Mouse (Mus musculus): ENCODE data around the gene Fbxl18. TPM values are rescaled to one million over a fixed set of nuclear protein-coding genes. Genes with fewer than 3 reads are reported as not detected.

Gene Fbxl18
- total and polyA plus RNA-seq, 3 experiments, result 4.0 to 7.6 (median 4.5) TPM

DNA sequence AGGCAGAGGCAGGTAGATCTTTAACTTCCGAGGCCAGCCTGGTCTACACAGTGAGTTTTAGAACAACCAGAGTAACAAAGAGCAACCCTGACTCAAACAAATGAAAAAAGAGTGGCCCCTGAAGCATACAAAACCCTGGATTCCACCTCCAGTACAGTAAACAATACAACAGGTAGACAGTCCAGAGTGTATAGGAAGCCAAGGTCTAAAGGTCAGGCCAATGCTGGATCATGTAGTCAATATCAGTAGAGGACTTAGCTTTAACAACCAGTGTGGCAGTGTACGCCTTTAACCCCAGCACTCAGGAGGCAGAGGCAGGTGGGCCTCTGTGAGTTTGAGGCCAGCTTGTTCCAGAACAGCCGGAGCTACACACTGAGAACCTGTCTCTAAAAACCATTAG, 17.1 kb upstream of the Fbxl18 start:
- Histone ChIP-seq H3K36me3 (ENCODE audit: control insufficient read depth, insufficient read depth, low read length) (no peaks in the 10 kb centered on the region), H3K27me3 (ENCODE audit: control insufficient read depth, insufficient read depth, low read length) (no peaks in the 10 kb centered on the region), H3K4me3 (no peak overlapping the region), H3K79me2 (replicated peaks; ENCODE audit: control insufficient read depth, insufficient read depth, low read length) (no peaks in the 10 kb centered on the region), H3K4me1 (ENCODE audit: control insufficient read depth, insufficient read depth, low read length) (peaks cover 16% of the 10 kb centered on the region), H3K9ac (ENCODE audit: low read depth, low read length) (no peak overlapping the region), H3K27ac (no peak overlapping the region)
- DNase-seq, result no peak
- 99% methylated on average over 3 of the region's 3 CpGs for WGBS
- TF ChIP-seq EP300 (IDR thresholded peaks at IDR 0.05; ENCODE audit: insufficient read depth, low read depth, low read length) (no peak), POLR2A (IDR thresholded peaks at IDR 0.05; ENCODE audit: insufficient read depth, low read depth, low read length) (no peak), CTCF (IDR thresholded peaks at IDR 0.05) (no peak)
- intact Hi-C loops (cut with DNase I), result no loop called here

DNA sequence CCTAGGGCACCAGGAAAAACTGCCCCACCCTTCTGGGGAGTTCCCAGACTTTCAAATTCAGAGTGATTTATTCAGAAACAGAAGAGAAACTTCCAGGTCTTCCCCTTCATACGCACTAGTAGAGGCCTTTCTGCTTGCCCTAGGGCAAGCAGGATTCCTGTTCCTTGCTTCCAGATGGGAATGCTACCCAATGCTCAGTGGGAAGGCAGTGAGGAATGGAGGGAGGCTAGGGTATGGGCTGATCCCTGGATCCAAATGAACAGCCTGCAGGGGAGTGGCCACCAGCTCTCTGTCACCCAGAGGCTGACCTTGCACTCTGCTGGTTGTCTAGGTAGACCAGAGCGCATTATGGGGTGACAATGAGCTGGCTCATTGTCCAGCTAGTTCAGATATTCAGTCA, 16.4 kb upstream of the Fbxl18 start:
- no peaks in the 10 kb centered on the region for H3K36me3 ChIP-seq (ENCODE audit: control insufficient read depth, insufficient read depth, low read length)
- no peak for TF ChIP-seq EP300 (IDR thresholded peaks at IDR 0.05; ENCODE audit: insufficient read depth, low read depth, low read length)
- TF ChIP-seq POLR2A (IDR thresholded peaks at IDR 0.05; ENCODE audit: insufficient read depth, low read depth, low read length), result no peak
- TF ChIP-seq CTCF (IDR thresholded peaks at IDR 0.05), result no peak
- no peaks in the 10 kb centered on the region for H3K79me2 ChIP-seq (replicated peaks; ENCODE audit: control insufficient read depth, insufficient read depth, low read length)
- intact Hi-C loops (cut with DNase I), result no loop called here
- no peak overlapping the region for H3K4me3 ChIP-seq
- H3K27me3 ChIP-seq (ENCODE audit: control insufficient read depth, insufficient read depth, low read length), result no peaks in the 10 kb centered on the region
- H3K9ac ChIP-seq (ENCODE audit: low read depth, low read length), result no peak overlapping the region
- peak overlapping the region; percentile 20 for H3K27ac ChIP-seq
- WGBS, result 73% methylated on average over 2 of the region's 2 CpGs
- H3K4me1 ChIP-seq (ENCODE audit: control insufficient read depth, insufficient read depth, low read length), result peaks cover 16% of the 10 kb centered on the region
- no peak for DNase-seq

DNA sequence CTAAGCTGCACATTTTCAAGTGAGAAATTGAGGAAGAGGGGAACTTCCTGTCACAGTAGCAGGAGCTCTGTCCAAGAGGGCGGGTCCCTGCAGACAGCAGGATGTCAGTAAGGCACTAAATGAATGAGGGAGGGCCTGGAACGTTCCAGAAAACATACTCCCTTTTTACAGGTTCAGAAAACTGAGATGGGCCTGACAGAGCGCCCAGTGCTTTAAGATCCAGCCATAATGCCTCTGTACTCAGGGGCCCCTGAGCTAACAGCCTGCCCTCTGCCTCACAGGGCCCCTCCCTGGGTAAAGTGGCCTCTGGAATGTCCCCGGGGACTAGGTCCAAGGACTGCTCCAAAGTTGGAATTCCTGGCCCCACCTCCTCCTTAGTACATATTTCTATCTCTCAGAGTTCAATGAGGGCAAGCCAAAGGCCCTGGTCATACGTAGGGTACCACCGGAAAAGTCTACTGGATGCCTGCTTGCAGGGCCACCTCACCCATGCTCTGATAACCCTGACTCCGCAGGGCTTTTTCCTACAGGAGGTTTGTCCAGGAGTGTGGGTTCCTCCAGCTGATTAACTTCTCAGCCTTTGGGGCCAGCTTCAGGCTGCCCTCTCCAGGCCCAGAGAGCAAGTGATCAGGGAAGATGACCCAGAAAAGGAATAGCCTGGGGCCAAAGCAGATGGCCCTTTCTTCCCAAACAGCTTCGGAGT, 14.5 kb upstream of the Fbxl18 start:
- Histone ChIP-seq H3K4me3 (no peak overlapping the region), H3K9ac (ENCODE audit: low read depth, low read length) (peak overlapping the region; percentile 42; the same call in 1 of the 2 replicates), H3K27me3 (ENCODE audit: control insufficient read depth, insufficient read depth, low read length) (no peaks in the 10 kb centered on the region), H3K36me3 (ENCODE audit: control insufficient read depth, insufficient read depth, low read length) (peaks cover 3% of the 10 kb centered on the region), H3K27ac (peak overlapping the region; percentile 100), H3K4me1 (ENCODE audit: control insufficient read depth, insufficient read depth, low read length) (peaks cover 16% of the 10 kb centered on the region), H3K79me2 (replicated peaks; ENCODE audit: control insufficient read depth, insufficient read depth, low read length) (peaks cover 2% of the 10 kb centered on the region; the same call in 1 of the 2 replicates)
- DNase-seq, result peak; percentile 74 to 83
- intact Hi-C loops (cut with DNase I), result loop anchor here (1.0 kb wide), 1 partner anchor 11 kb away; no protein-coding TSS in a partner anchor
- TF ChIP-seq POLR2A (IDR thresholded peaks at IDR 0.05; ENCODE audit: insufficient read depth, low read depth, low read length), result no peak; the same call in 1 of the 2 replicates
- 0 out of 2 replicates have a peak, but pooled peaks have one; percentile 19 for TF ChIP-seq EP300 (IDR thresholded peaks at IDR 0.05; ENCODE audit: insufficient read depth, low read depth, low read length)
- TF ChIP-seq CTCF (IDR thresholded peaks at IDR 0.05), result peak; percentile 34
- 7% methylated on average over 8 of the region's 8 CpGs for WGBS

DNA sequence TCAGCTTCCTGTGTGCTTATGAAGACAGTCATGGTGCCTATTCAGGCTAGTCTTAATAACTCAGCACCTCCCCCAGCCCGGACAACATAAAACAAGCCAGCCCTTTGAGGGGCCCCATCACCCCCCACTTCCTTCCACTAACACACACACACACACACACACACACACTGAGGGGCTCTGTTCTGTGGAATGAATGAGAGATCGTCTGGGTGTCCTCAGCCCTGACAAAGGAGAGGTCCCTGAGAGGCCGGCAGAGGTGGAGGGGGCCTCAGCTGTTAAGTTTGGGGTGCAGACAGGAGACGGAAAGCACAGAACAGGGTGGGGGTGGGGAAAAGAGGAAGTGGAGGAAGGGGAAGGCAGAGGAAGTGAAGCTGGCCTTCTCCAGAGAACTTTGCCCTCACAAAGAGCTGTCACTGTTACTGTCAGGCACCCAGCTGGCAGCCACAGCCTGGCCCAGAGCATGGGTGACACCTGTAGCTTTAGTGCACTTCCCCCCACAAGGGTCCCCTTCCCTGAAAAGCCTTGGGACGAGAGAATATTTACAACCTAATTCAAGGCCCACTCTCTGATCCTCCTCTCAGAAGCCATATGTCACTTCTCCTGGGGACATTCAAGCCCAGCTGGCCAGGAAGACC, 13.8 kb upstream of the Fbxl18 start:
- Histone ChIP-seq H3K9ac (ENCODE audit: low read depth, low read length) (peak overlapping the region; percentile 42; the same call in 1 of the 2 replicates), H3K4me1 (ENCODE audit: control insufficient read depth, insufficient read depth, low read length) (peaks cover 18% of the 10 kb centered on the region), H3K36me3 (ENCODE audit: control insufficient read depth, insufficient read depth, low read length) (peaks cover 7% of the 10 kb centered on the region), H3K27me3 (ENCODE audit: control insufficient read depth, insufficient read depth, low read length) (no peaks in the 10 kb centered on the region), H3K79me2 (replicated peaks; ENCODE audit: control insufficient read depth, insufficient read depth, low read length) (peaks cover 2% of the 10 kb centered on the region; the same call in 1 of the 2 replicates), H3K4me3 (no peak overlapping the region), H3K27ac (peak overlapping the region; percentile 100)
- intact Hi-C loops (cut with DNase I), result no loop called here
- WGBS, result 11% methylated on average over 5 of the region's 5 CpGs
- peak; percentile 57 to 73 for DNase-seq
- TF ChIP-seq CTCF (IDR thresholded peaks at IDR 0.05) (no peak), EP300 (IDR thresholded peaks at IDR 0.05; ENCODE audit: insufficient read depth, low read depth, low read length) (0 out of 2 replicates have a peak, but pooled peaks have one; percentile 31), POLR2A (IDR thresholded peaks at IDR 0.05; ENCODE audit: insufficient read depth, low read depth, low read length) (no peak)

DNA sequence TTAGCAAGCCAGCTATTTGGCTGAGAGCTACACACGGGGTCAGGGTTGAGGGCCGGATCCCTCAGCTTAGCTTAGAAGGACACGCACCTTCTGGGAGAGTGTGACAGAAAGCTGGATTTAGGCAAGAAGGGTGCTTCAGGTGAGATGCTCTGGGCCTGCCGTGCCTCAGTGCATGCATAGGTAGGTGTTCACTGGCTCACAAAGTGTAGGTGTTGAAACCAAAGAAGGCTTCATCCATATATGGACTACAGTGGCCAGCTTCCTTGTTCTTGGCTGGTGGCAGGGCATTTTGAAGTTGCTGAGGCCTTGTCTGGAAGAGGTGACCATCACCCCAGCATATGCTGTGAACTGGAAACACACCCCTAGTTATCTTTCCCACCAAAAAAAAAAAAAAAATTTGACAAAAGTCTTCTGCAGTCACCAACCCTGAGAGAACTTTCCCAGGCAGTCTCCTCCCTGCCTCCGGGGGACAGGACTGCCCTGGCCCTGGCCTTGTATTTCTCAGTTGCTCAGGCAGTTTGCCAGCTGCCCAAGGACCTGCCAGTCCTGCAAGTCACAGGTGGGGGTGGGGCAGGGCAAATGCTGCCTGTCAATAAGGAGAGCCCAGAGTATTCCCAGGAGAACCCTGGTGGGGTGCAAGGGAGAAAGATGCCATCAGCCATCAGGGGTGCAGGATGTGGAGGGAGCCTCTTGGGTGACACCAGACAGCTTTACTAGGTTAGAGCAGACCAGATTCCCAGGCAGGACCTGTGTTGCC, 12.8 kb upstream of the Fbxl18 start:
- Histone ChIP-seq H3K4me1 (ENCODE audit: control insufficient read depth, insufficient read depth, low read length) (peaks cover 22% of the 10 kb centered on the region), H3K4me3 (peak overlapping the region; percentile 93), H3K27ac (peak overlapping the region; percentile 100), H3K27me3 (ENCODE audit: control insufficient read depth, insufficient read depth, low read length) (no peaks in the 10 kb centered on the region), H3K79me2 (replicated peaks; ENCODE audit: control insufficient read depth, insufficient read depth, low read length) (peaks cover 2% of the 10 kb centered on the region; the same call in 1 of the 2 replicates), H3K36me3 (ENCODE audit: control insufficient read depth, insufficient read depth, low read length) (peaks cover 7% of the 10 kb centered on the region), H3K9ac (ENCODE audit: low read depth, low read length) (peak overlapping the region; percentile 79)
- DNase-seq, result peak; percentile 76 to 82
- intact Hi-C loops (cut with DNase I), result loop anchor here (1.0 kb wide), 1 partner anchor 53 kb away; no protein-coding TSS in a partner anchor
- whole genome bisulfite sequencing, result 21% methylated on average over 5 of the region's 5 CpGs
- TF ChIP-seq POLR2A (IDR thresholded peaks at IDR 0.05; ENCODE audit: insufficient read depth, low read depth, low read length) (0 out of 2 replicates have a peak, but pooled peaks have one; percentile 41), EP300 (IDR thresholded peaks at IDR 0.05; ENCODE audit: insufficient read depth, low read depth, low read length) (no peak), CTCF (IDR thresholded peaks at IDR 0.05) (no peak)
